Mouse (Mus musculus): ENCODE data around the gene Srcin1. TPM values are rescaled to one million over a fixed set of nuclear protein-coding genes. Genes with fewer than 3 reads are reported as not detected.

Gene Srcin1
- polyA plus RNA-seq, 1 experiment, result not detected

GRCm38 (mm10) chr11:97476334-97477095 lies 99.5 kb downstream of the Srcin1 start:
- H3K36me3 ChIP-seq (ENCODE audit: control insufficient read depth), result peaks cover 99% of the 10 kb centered on the region
- H3K4me3 ChIP-seq (replicated peaks), result no peak overlapping the region
- peaks cover 15% of the 10 kb centered on the region for H3K4me1 ChIP-seq (ENCODE audit: control insufficient read depth)
- no peaks in the 10 kb centered on the region for H3K9me3 ChIP-seq (ENCODE audit: control insufficient read depth, low read length)
- TF ChIP-seq GATA1 (IDR thresholded peaks at IDR 0.05; ENCODE audit: low read length) (no peak), TAL1 (IDR thresholded peaks at IDR 0.05; ENCODE audit: low read length) (no peak)
- H3K27me3 ChIP-seq (ENCODE audit: control insufficient read depth), result no peaks in the 10 kb centered on the region

GRCm38 (mm10) chr11:97471276-97471675 lies 104.7 kb downstream of the Srcin1 start:
- peaks cover 99% of the 10 kb centered on the region for H3K36me3 ChIP-seq (ENCODE audit: control insufficient read depth)
- TF ChIP-seq TAL1 (IDR thresholded peaks at IDR 0.05; ENCODE audit: low read length) (no peak), GATA1 (IDR thresholded peaks at IDR 0.05; ENCODE audit: low read length) (no peak)
- H3K4me3 ChIP-seq (replicated peaks), result no peak overlapping the region

GRCm38 (mm10) chr11:97469828-97470227 lies 106.2 kb downstream of the Srcin1 start:
- H3K36me3 ChIP-seq (ENCODE audit: control insufficient read depth), result peaks cover 99% of the 10 kb centered on the region
- H3K27me3 ChIP-seq (ENCODE audit: control insufficient read depth), result no peaks in the 10 kb centered on the region
- TF ChIP-seq TAL1 (IDR thresholded peaks at IDR 0.05; ENCODE audit: low read length) (no peak), GATA1 (IDR thresholded peaks at IDR 0.05; ENCODE audit: low read length) (no peak)
- peaks cover 14% of the 10 kb centered on the region for H3K4me1 ChIP-seq (ENCODE audit: control insufficient read depth)
- no peak overlapping the region for H3K4me3 ChIP-seq (replicated peaks)
- H3K9me3 ChIP-seq (ENCODE audit: control insufficient read depth, low read length), result no peaks in the 10 kb centered on the region

More at GRCm38 (mm10) chr11:97471276-97471675, 104.7 kb downstream of the Srcin1 start:
- no peaks in the 10 kb centered on the region for H3K27me3 ChIP-seq (ENCODE audit: control insufficient read depth)
- H3K9me3 ChIP-seq (ENCODE audit: control insufficient read depth, low read length), result no peaks in the 10 kb centered on the region
- H3K4me1 ChIP-seq (ENCODE audit: control insufficient read depth), result peaks cover 17% of the 10 kb centered on the region

GRCm38 (mm10) chr11:97468639-97469287 lies 107.2 kb downstream of the Srcin1 start:
- TF ChIP-seq TAL1 (IDR thresholded peaks at IDR 0.05; ENCODE audit: low read length), result no peak
- no peak for TF ChIP-seq GATA1 (IDR thresholded peaks at IDR 0.05; ENCODE audit: low read length)
- H3K9me3 ChIP-seq (ENCODE audit: control insufficient read depth, low read length), result no peaks in the 10 kb centered on the region
- H3K4me1 ChIP-seq (ENCODE audit: control insufficient read depth), result peaks cover 19% of the 10 kb centered on the region
- H3K27me3 ChIP-seq (ENCODE audit: control insufficient read depth), result no peaks in the 10 kb centered on the region
- H3K4me3 ChIP-seq (replicated peaks), result no peak overlapping the region
- H3K36me3 ChIP-seq (ENCODE audit: control insufficient read depth), result peaks cover 99% of the 10 kb centered on the region

GRCm38 (mm10) chr11:97466444-97467160 lies 109.4 kb downstream of the Srcin1 start:
- Histone ChIP-seq H3K4me3 (replicated peaks) (no peak overlapping the region), H3K27me3 (ENCODE audit: control insufficient read depth) (no peaks in the 10 kb centered on the region), H3K4me1 (ENCODE audit: control insufficient read depth) (peaks cover 19% of the 10 kb centered on the region), H3K36me3 (ENCODE audit: control insufficient read depth) (peaks cover 99% of the 10 kb centered on the region), H3K9me3 (ENCODE audit: control insufficient read depth, low read length) (peaks cover under 1% of the 10 kb centered on the region; the same call in 1 of the 2 replicates)
- TF ChIP-seq TAL1 (IDR thresholded peaks at IDR 0.05; ENCODE audit: low read length), result no peak
- no peak for TF ChIP-seq GATA1 (IDR thresholded peaks at IDR 0.05; ENCODE audit: low read length)

GRCm38 (mm10) chr11:97465957-97466356 lies 110.0 kb downstream of the Srcin1 start:
- no peak overlapping the region for H3K4me3 ChIP-seq (replicated peaks)
- peaks cover 4% of the 10 kb centered on the region for H3K9me3 ChIP-seq (ENCODE audit: control insufficient read depth, low read length)
- peaks cover 99% of the 10 kb centered on the region for H3K36me3 ChIP-seq (ENCODE audit: control insufficient read depth)
- TF ChIP-seq GATA1 (IDR thresholded peaks at IDR 0.05; ENCODE audit: low read length) (no peak), TAL1 (IDR thresholded peaks at IDR 0.05; ENCODE audit: low read length) (no peak)
- no peaks in the 10 kb centered on the region for H3K27me3 ChIP-seq (ENCODE audit: control insufficient read depth)
- H3K4me1 ChIP-seq (ENCODE audit: control insufficient read depth), result peaks cover 25% of the 10 kb centered on the region

- H3K4me1 ChIP-seq (ENCODE audit: control insufficient read depth), result peaks cover 35% of the 10 kb centered on the region
- no peak overlapping the region for H3K4me3 ChIP-seq (replicated peaks)
- H3K27me3 ChIP-seq (ENCODE audit: control insufficient read depth), result no peaks in the 10 kb centered on the region
- TF ChIP-seq TAL1 (IDR thresholded peaks at IDR 0.05; ENCODE audit: low read length) (no peak), GATA1 (IDR thresholded peaks at IDR 0.05; ENCODE audit: low read length) (no peak)
- peaks cover 4% of the 10 kb centered on the region for H3K9me3 ChIP-seq (ENCODE audit: control insufficient read depth, low read length)
- peaks cover 98% of the 10 kb centered on the region for H3K36me3 ChIP-seq (ENCODE audit: control insufficient read depth)
Measured at GRCm38 (mm10) chr11:97463991-97464390, 112.0 kb downstream of the Srcin1 start.

GRCm38 (mm10) chr11:97463166-97463565 lies 112.8 kb downstream of the Srcin1 start:
- Histone ChIP-seq H3K4me3 (replicated peaks) (no peak overlapping the region), H3K27me3 (ENCODE audit: control insufficient read depth) (no peaks in the 10 kb centered on the region), H3K4me1 (ENCODE audit: control insufficient read depth) (peaks cover 32% of the 10 kb centered on the region), H3K9me3 (ENCODE audit: control insufficient read depth, low read length) (peaks cover 4% of the 10 kb centered on the region), H3K36me3 (ENCODE audit: control insufficient read depth) (peaks cover 98% of the 10 kb centered on the region)
- TF ChIP-seq TAL1 (IDR thresholded peaks at IDR 0.05; ENCODE audit: low read length), result no peak
- TF ChIP-seq GATA1 (IDR thresholded peaks at IDR 0.05; ENCODE audit: low read length), result no peak

- Histone ChIP-seq H3K4me3 (replicated peaks) (no peak overlapping the region), H3K4me1 (ENCODE audit: control insufficient read depth) (peaks cover 29% of the 10 kb centered on the region), H3K27me3 (ENCODE audit: control insufficient read depth) (no peaks in the 10 kb centered on the region), H3K36me3 (ENCODE audit: control insufficient read depth) (peaks cover 98% of the 10 kb centered on the region), H3K9me3 (ENCODE audit: control insufficient read depth, low read length) (peaks cover 4% of the 10 kb centered on the region)
- TF ChIP-seq GATA1 (IDR thresholded peaks at IDR 0.05; ENCODE audit: low read length) (no peak), TAL1 (IDR thresholded peaks at IDR 0.05; ENCODE audit: low read length) (no peak)
Measured at GRCm38 (mm10) chr11:97462538-97462937, 113.4 kb downstream of the Srcin1 start.

Data from erythroblast, embryonic 14.5 days (primary cell).